Comparison of ENCODE assay signal across 19 mouse cellular contexts in genomic region chr6:89430749-89431148, GRCm38 (mm10).
"Had no signal": no experiment of that assay in that cellular context is flagged by ENCODE, and none has a peak within 500 bp of the region (broad histone marks: within the 10 kb centered on the region; RNA-seq: fewer than 3 reads in every experiment).

No protein-coding gene starts in this region.

- H3K27ac ChIP-seq: kidney, embryonic 15.5 days; limb, embryonic 12.5 days; limb, embryonic 15.5 days; liver, embryonic 12.5 days; liver, embryonic 15.5 days; midbrain, embryonic 12.5 days; neural tube, embryonic 13.5 days had no signal

- H3K9ac ChIP-seq: kidney, embryonic 15.5 days; limb, embryonic 12.5 days; limb, embryonic 15.5 days; liver, embryonic 12.5 days; liver, embryonic 15.5 days; midbrain, embryonic 12.5 days; neural tube, embryonic 13.5 days had no signal

- H3K4me3 ChIP-seq: kidney, embryonic 15.5 days; limb, embryonic 12.5 days; limb, embryonic 15.5 days; liver, embryonic 12.5 days; liver, embryonic 15.5 days; midbrain, embryonic 12.5 days; myocyte; neural tube, embryonic 13.5 days had no signal

- DNase-seq: kidney, adult 18-20 months; kidney, postnatal 36 days; left cerebral cortex, postnatal 4 days; lung, adult 2 months; lung, postnatal 14 days; lung, postnatal 4 days; retina, postnatal 1 day; thymus, adult 2 months; thymus, postnatal 25 days had no signal

- H3K4me1 ChIP-seq: kidney, embryonic 15.5 days; limb, embryonic 12.5 days; limb, embryonic 15.5 days; liver, embryonic 12.5 days; liver, embryonic 15.5 days; midbrain, embryonic 12.5 days; neural tube, embryonic 13.5 days had no signal

- H3K9me3 ChIP-seq: kidney, embryonic 15.5 days; limb, embryonic 12.5 days; limb, embryonic 15.5 days; liver, embryonic 12.5 days; liver, embryonic 15.5 days; midbrain, embryonic 12.5 days; neural tube, embryonic 13.5 days had no signal

- H3K4me2 ChIP-seq: kidney, embryonic 15.5 days; limb, embryonic 12.5 days; limb, embryonic 15.5 days; liver, embryonic 12.5 days; liver, embryonic 15.5 days; midbrain, embryonic 12.5 days; neural tube, embryonic 13.5 days had no signal

- ATAC-seq: intestine, embryonic 16.5 days; liver, embryonic 12.5 days; midbrain, embryonic 16.5 days had no signal

- H3K27me3 ChIP-seq: kidney, embryonic 15.5 days; limb, embryonic 12.5 days; limb, embryonic 15.5 days; liver, embryonic 12.5 days; midbrain, embryonic 12.5 days; neural tube, embryonic 13.5 days had no signal

- H3K36me3 ChIP-seq: kidney, embryonic 15.5 days; limb, embryonic 12.5 days; limb, embryonic 15.5 days; liver, embryonic 12.5 days; liver, embryonic 15.5 days; midbrain, embryonic 12.5 days; neural tube, embryonic 13.5 days had no signal
